Mouse (Mus musculus) retina, adult 2 months (tissue): ENCODE measurements around the gene Cidec.

ENCODE experiments used
- DNase-seq: peaks from one replicate; pipeline ENCODE4 v3.0.0-alpha.2; 2012; ENCODE audit warnings: low read depth, low spot score

The Cidec gene

DNA sequence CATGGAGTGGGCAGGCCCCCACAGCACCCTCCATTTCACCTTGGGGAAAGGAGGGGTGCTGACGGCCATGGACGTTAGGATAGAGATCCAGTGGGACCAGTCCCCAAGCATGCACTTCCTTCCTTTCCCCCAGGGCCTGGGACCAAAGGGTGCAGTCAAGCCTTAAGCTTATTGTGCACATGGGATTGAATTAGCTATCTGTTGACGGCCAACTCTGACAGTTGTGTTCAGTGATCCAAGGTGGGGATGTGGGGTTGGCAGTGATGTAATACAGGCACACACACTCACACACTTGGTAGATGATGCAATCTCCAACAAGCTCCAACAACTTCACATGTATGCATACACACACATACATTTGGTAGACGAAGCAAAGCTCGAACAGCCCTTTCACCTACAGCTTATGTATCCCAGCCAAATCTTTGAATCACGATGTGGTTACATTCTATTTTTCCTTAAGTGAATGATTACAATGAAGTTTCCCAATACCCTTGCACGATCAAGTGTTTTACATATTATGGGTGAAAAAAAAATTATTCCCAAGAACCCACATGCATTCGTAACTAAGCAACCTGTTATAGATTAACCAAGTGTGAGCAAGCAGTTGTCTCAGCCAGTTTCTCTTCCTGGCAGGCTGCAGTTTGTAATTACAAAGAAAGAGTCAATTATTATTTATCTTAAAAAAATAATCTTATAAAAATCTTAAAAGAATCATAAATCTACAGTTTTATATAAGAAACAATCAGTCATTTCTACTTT, 8.8 kb upstream of the Cidec start:
- no peak for DNase-seq

DNA sequence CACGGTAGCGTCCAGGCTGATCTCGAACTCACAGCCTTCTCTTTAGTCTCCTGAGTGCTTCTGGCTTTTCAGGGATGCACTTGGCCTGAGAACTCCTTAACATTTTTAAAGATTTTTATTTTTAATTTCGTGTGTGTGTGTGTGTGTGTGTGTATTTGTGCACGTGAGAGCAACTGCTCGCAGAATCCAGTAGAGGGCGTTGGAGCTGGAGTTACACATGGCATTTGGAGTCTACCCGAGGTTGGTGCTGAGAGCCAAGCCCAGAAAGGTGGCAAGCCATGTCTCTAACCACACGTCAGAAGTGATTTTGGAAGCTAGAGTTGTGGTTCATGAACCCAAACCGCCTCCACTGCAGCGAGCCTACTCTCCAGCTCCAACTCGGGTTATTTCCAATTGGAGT, 7.5 kb upstream of the Cidec start:
- DNase-seq = no peak

DNA sequence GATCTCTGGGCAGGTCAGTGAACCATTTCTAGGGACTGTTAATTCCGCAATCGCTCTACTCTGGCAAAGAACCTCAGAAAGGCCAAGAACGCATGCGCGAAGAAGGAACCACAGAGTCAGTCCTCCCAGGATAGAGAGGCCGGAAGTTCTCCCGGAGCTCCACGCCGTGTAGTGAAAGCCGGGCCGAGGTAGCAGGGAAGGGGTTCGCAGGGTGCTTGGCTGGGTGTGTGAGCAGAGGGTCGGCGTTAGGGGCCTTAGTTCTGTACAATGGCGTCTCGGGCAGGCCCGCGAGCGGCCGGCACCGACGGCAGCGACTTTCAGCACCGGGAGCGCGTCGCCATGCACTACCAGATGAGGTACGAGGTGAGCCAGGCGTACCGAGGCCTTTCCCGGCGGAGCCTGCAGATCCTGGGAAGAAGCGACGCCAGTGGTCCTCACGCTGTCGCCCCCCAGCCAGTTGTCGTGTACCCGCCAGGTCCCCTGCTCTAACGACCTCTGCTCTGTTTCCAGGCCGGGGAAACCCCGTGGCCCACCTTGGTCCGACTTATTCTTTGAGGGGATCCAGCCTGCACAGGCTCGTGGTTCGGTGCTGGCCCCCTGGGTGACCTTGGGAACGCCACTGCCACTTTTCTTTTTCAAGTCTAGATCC, 7.0 kb upstream of the Cidec start, which contains the start of gene Jagn1:
TSS of gene Jagn1 (plus strand) at position 128 of the 649 bp plus-strand sequence.
- peak; percentile 93 for DNase-seq

DNA sequence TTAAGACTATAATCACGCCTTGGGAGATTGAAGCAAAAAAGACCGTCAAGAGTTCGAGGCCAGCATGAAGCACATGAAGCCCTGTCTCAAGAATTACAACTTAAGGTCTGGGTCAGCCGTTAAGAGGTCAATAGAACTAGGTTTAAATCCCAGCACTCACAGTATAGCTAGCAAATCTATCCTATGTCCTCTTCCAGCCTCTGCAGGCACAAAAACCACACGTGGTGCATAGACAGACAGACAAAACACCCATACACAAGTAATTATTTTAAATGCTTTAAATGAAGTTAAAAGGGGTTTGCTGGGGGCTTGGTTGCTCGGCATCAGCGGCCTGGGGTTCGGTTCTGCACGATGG, 6.5 kb upstream of the Cidec start:
- DNase-seq = no peak

DNA sequence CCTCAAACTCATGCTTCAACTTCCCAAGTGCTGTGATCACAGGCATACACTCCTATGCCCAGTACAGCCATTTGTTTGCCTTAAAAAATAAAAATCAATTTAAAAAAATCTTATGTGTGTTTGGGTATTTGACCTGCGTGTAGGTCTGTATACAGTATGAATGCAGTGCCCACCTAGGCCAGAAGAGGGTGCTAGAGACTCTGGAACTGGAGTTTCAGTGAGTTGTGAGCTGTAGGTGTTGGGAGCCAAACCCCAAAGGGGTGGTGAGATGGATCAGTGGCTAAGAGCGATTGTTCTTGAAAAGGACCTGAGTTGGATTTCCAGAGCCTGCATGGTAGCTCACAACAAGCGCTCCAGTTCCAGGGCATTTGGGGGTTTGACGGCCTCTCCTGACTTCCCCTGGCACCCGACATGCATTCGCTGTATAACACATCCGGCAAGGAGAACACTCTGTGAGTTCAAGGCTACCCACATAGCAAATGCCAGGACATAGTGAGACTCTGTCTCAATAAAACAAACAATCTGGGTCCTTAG, 5.7 kb upstream of the Cidec start:
- peak; percentile 50 for DNase-seq

DNA sequence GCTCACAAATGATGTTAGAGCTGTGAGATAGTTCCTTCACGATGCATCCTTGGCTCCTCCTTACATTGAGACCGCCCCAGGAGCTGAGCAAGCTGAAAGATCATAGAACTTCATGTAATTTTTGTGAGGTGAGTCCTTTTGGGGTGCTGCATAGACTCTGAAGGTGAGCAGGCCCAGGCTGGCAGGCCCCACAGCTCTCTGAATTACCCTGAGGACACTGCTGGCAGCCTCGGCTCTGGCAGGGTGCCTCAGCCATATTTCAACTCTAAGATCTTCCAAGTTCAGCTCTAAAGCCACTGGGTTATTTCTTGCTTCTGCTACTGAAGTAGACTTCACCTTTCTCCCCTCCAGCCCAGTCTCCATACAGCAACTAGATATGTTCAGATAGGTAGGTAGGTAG, 5.1 kb upstream of the Cidec start:
- no peak for DNase-seq

DNA sequence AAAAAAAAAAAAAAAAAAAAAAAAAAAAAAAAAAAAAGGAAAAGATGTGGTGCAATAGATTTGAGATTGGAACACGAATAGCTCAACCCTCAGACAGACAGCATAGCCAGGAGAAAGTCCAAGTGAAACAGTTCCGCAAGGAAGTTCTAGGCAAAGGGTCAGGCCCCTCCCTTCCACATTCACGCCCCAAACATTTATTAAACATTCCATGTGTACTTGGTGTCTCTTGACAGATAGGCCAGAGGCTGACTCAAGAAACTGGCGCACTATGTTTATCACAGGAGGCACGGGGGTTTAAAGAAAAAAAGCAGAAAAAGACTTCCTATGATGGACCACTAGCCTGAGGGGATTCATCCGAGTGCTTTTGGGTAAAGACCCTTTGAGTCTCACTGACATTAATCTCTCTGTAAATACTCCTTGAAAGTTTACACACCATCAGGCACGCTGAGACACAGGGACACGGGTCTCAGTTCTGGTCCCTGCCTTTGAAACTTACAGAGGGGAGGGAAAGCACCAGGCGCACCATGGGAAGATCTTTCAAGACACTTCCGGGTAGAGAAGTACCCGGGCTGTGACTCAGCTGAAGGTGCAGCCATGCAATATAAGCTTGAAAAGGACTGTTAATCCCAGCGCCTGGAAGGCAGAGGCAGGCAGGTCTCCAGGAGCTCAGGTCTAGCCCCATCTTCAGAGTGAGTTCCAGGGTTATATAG, 3.3 kb upstream of the Cidec start:
- DNase-seq = no peak

DNA sequence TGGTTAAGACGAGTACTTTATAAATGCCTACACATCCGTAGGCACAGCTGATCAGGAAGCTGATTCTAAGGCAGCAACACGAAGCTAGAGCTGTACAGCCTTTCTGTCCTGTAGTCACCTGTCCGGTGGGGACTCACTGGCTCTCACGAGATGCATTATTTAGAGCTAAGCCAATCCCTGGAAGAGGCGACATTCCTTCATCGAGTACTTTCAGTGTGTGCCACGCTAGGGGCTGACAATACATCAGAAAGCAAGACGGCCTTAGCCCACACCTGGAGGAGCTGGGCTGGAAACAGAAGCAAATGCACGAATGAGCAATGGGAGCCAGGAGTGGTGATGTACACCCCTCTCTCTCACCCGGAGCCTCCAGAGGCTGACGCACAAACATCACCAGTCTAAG, 1.6 kb upstream of the Cidec start:
- DNase-seq = no peak

DNA sequence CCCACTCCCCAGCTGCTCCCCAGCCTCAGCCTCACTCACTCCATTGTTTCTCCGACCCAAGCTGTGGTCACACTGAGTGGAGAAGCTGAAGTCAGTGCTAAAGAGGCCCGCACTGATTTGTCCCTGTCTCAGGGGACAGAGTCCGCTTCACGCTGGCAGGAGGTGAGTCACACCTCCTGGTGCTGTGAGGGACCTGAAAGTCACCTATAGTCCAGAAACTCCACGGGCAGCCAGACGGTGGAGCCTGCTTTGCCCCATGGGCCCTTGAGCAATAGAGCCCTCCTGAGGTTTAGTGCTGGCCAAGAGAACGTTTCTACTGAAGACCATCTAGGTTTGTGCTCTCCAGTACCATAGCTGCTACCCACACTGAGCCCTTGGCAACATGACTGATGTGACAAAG, 869 bp downstream of the Cidec start:
- no peak for DNase-seq

DNA sequence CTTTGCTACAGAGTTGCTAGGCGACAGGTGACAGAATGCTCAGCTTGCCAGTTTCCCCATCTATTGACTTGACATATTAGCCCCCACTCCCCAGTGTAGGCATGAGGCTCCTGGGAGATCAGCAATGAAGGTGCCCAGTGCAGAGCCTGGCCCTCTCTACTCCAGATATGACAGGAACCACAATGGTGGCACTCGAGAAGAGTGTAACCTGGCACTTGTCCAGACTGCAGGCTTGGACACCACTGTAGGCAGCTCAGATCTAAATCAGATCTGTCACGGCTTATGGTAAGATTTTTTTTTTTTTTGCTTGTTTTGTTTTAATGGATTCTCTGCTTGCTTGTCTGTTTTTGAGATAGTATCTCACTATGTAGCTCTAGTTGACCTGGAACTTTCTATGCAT, 1.9 kb downstream of the Cidec start:
- no peak for DNase-seq

DNA sequence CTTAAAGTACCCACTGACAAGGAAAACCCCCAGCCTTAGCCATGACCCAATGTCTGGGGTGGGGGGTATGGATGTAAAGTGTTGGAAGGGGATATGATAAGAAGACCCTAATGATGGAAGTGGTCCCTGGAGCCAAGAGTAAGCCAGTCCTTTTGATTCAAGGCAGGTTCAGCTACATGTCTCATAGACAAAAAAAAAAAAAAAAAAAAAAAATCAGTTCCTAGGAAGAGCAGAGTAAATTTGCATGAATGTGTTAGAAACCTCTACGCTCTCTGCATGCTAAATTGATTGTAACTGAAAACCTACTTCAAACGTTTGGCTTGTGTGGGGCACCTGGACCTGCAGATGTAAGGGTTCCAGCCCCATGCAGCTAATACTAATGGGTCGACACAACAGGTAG, 3.8 kb downstream of the Cidec start:
- no peak for DNase-seq

DNA sequence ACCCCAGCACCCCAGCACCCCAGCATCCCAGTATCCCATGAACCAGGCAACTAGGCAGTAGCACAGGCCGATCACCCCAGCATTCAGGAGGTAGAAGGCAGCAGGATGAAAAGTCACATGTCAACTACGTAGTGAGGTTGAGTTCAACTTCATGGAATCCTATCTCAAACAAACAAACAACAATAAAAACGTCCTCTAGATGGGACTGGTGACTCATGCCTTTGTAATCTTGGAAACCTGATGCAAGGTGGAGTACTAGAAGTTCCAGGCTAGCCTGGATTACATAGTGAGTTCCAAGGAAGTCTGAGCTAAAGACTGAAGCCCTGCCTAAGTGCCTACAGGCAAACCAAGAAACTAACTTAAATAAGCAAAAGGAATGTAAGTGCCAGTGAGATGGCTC, 4.7 kb downstream of the Cidec start:
- DNase-seq = no peak

DNA sequence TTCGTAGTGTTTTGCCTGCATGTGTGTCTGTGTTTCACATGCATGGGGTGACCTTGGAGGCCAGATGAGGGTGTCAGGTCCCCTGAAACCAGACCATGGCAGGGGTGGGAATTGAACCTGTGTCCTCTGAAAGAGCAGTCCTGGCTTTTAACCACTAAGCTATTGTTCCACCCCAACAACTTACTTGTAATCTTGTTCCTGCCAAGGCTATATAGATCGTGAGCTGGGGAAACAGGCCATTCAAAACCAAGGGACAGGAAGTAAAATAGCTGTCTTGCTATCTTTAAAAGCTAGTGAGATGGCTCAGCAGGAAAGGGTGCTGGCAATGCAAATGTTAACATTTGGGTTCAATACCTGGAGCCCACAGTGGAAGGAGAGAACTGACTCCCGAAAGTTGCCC, 5.6 kb downstream of the Cidec start:
- no peak for DNase-seq

DNA sequence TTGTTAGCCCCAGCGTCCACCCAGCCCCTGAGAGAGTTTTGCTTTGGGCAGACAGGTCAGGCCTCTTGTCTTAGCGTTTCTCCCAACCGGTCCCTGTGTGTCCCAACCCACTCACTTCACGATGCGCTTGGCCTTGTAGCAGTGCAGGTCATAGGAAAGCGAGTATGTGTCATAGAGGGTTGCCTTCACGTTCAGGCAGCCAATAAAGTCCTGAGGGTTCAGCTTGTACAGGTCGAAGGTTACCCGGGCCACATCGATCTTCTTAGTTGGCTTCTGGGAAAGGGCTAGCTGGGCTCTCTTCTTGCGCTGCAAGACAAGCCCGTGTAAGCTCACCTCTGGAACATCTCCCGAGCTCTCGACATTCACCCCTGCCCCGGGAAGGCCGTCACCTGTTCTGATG, 7.6 kb downstream of the Cidec start:
- no peak for DNase-seq

DNA sequence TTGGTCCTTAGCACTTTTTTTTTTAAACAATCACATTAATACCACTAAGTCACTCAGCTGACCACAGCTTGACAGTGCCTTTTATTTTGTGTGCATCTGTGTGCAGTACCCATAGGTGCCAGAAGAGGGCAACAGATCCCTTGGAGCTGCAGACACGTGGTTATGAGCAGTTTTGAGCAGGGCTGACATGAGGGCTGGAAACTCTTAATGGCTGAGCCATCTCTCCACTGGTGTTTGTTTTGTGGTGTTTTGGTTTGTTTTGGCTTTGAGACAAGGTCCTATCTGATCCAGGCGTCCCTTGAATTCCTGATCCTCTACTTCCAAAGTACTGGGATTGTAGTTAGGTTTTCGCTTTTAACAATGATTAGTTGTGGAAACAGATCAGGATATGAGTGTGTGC, 8.2 kb downstream of the Cidec start:
- DNase-seq = no peak

DNA sequence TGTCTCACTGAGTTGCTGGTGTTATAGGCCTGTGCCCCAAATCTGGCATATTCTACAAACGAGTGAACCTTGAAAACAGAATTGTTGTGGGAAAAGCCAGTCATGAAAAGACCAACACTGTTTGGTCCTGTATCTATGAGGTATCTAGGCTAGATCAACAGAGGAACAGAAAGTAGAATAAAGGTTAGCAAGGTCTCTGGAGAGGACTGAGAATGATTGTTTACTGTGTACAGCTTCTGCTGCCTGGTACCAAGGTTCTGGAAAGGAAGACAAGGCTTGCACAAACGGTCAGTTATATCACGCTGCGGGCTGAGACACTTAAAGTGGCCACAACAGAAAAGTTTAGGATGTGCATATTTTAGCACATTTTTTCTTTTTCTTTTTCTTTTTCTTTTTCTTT, 8.9 kb downstream of the Cidec start:
- no peak for DNase-seq

DNA sequence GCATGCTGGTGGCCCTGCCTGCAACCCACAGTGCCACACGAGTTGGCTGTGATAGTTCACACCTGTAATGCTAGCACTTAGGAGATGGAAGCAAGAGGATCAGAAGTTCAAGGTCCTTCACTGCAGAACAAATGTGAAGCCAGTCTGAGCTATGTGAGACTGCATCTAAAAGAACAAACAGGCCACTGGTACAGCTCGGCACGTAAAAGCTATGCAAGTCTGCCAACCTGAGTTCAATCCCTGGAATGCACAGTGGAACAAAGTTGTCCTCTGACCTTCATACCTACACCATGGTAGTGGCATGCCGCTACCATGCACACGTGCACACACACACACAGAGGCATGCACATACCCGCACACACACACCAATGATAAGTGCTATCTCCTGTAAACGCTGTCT, 11.4 kb downstream of the Cidec start:
- DNase-seq = no peak

DNA sequence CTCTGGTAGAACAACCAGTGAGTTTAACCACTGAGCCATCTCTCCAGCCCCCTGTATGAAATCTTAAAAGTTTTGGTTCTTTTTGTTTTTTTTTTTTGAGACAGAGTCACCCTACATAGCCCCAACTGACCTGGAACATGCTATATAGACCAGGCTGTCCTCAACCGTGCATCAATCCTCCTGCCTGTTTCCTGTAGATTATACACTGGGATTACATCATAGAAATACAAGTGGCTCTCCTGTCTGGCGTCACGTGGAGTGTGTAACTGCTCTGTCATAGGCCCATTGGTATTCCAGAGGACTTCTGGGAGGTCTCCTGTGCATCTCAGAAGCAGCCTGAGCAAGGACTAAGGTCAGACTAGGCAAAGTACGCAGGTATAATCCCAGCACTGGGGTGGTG, 12.6 kb downstream of the Cidec start:
- DNase-seq = no peak

DNA sequence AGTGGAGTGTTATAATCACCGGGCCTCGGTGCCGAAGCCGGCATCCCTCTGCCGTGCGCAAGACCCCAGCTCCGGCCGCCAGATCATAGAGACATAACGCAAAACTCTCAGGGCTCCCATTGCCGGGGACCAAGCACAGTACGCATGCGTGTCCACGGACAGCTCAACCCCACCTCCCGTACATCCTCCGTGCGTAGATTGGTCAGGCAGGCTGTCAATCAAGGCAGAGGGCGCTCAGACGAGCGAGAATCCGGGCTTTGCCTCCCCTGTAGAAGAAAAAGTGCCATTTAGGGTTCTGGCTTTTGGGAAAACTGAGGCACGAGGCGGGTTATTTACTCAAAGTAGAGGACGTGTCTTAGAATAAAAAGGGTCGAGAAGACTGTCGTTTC, 16.4 kb downstream of the Cidec start, which contains the start of gene Rpusd3:
TSS of gene Rpusd3 (minus strand) at position 142 of the 389 bp plus-strand sequence.
- DNase-seq = peak; percentile 98

DNA sequence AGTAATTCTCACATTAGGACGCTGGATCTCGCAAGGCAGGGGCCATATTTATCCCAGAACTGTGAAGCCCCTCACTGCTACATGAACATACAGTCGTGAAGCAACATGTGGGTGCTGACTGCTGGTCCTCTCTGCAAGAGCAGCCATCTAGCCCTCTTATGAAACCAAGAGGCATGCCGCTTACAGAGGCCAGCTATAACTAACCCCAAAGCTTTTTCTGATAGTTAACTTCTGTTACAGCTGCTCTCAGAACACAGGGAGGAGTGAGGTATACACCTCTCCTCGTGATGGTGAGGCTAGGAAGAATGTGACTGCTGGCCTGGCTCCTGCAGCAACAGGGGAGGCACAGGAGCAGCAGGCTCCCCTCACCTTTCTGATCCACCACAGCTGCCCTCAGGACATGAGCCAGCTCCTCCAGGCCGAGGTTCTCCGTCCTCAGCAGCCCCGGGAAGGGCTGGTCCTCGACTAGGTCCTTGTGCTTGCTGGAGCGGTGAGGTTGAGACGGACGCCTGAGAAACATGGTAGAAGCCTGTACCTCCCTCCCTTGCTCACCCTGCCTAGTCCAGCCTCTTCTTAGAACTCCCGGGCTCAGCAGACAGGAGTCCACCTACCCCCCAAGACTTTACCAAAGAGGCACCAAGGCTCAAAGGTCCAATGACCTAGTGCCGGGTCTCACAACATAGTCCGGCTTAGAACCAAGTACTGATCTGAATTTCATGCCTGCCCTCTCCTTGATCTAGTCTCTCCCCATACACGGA, 16.9 kb downstream of the Cidec start:
- no peak for DNase-seq

DNA sequence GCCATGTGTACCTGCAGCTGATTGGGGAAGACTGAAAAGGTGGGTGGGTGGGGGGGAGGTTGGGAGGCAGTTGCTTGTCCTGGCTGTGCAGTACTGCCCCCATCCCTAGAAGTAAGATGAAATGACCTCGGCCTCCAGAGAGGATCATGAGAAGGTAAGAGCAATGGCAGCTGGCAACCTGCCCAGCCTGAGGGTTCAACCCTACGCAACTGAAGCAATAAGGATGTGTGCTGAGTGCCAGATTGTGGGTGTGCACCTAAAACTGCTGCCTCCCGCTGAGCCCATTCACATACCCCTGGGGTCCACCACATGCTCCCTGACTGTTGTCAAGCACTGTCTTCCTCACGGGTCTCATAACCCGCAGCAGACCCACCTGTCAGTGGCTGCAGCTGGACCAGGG, 19.1 kb downstream of the Cidec start:
- no peak for DNase-seq

DNA sequence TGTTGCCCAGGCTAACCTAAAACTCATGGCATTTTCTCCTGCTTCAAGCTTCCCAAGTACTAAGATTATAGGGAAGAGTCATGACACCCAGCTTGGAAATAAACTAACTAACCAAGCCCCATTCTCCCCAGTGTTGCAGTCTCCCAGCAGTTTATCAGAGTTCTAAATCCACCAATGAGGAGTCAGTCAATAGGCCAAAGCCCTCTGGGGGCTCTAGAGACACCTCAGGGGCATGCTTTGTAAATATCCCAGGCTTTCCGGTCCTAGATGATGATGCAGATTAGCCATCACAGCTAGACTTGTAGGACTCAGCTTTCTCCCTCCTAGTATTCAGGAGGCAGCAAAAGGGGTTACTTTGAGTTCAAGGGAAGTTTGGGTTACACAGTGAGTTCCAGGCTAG, 25.6 kb downstream of the Cidec start:
- no peak for DNase-seq
